Mouse (Mus musculus) olfactory bulb, adult 2 months (tissue): Measurements from ENCODE around the gene Sos2. TPM values are rescaled to one million over a fixed set of nuclear protein-coding genes. Genes with fewer than 3 reads are reported as not detected.
"Not testable (repeated sequence)": the region's sequence is repeated elsewhere in the genome, so short reads cannot be mapped to it uniquely, and the experiment has no call there.

Source experiments
- H3K27ac ChIP-seq: fragments of 200-500 bp; 2 replicates; pipeline ENCODE4 v1.5.1; 2012; ENCODE audit warnings: low read depth, low read length; ENCODE audit not compliant: insufficient read depth
- H3K4me1 ChIP-seq: fragments of 200-500 bp; 2 replicates; pipeline ENCODE4 v1.6.1; 2012; ENCODE audit warnings: low read length; ENCODE audit not compliant: control insufficient read depth, insufficient read depth
- H3K4me3 ChIP-seq: fragments of 200-500 bp; 2 replicates; pipeline ENCODE4 v1.5.1; 2012; ENCODE audit warnings: mild to moderate bottlenecking, low read depth, low read length, moderate library complexity; ENCODE audit not compliant: insufficient read depth
- CTCF ChIP-seq: fragments of 200-500 bp; IDR thresholded peaks from 2 replicates; pipeline ENCODE4 v1.5.1; 2012; ENCODE audit warnings: low read depth, mild to moderate bottlenecking, low read length, moderate library complexity; ENCODE audit not compliant: insufficient read depth
- POLR2A ChIP-seq: fragments of 200-500 bp; IDR thresholded peaks from 2 replicates; pipeline ENCODE4 v1.6.1; 2012; ENCODE audit warnings: mild to moderate bottlenecking, low read depth, low read length, moderate library complexity; ENCODE audit not compliant: insufficient read depth
- WGBS: fragments of 180-500 bp; shearing (Covaris S2); methylation state at CpG from one replicate; pipeline ENCODE4 v1.1.7; 2018; 5-methylcytosine and 5-hydroxymethylcytosine counted together
- polyA plus RNA-seq: library from polyadenylated mRNA; stranded (reverse); fragments of >200 nt; gene quantifications from 2 replicates; pipeline ENCODE4 v1.2.4, GENCODE M21; 2012; ENCODE audit warnings: low replicate concordance; ENCODE audit not compliant: missing spikeins, insufficient read depth, insufficient read length

Sos2 gene
- polyA plus RNA-seq, 1 experiment, result not detected

GRCm38 (mm10) chr12:69680635-69681565 is 752 bp downstream of the Sos2 start:
- TF ChIP-seq CTCF (no peak), POLR2A (no peak)
- Histone ChIP-seq H3K4me3 (peak overlapping the region; percentile 85), H3K4me1 (peaks cover 7% of the 10 kb centered on the region), H3K27ac (peak overlapping the region; percentile 58)
- WGBS, result 1% methylated on average over 56 of the region's 56 CpGs

- Histone ChIP-seq H3K27ac (no peak overlapping the region), H3K4me1 (peaks cover 3% of the 10 kb centered on the region), H3K4me3 (no peak overlapping the region)
- WGBS, result 91% methylated on average over 4 of the region's 4 CpGs
- TF ChIP-seq CTCF, result no peak
- no peak for TF ChIP-seq POLR2A
Observed at GRCm38 (mm10) chr12:69676157-69676556, 5.5 kb downstream of the Sos2 start.

GRCm38 (mm10) chr12:69674576-69675537 is 6.8 kb downstream of the Sos2 start:
- no peak overlapping the region for H3K27ac ChIP-seq
- 81% methylated on average over 10 of the region's 10 CpGs for WGBS
- no peak for TF ChIP-seq POLR2A
- no peak for TF ChIP-seq CTCF
- peaks cover 3% of the 10 kb centered on the region for H3K4me1 ChIP-seq
- H3K4me3 ChIP-seq, result no peak overlapping the region

GRCm38 (mm10) chr12:69674176-69674575 is 7.5 kb downstream of the Sos2 start:
- H3K4me3 ChIP-seq, result no peak overlapping the region
- TF ChIP-seq POLR2A (no peak), CTCF (no peak)
- WGBS, result 57% methylated on average over 1 of the region's 1 CpGs
- no peak overlapping the region for H3K27ac ChIP-seq
- H3K4me1 ChIP-seq, result peaks cover 3% of the 10 kb centered on the region

- TF ChIP-seq CTCF, result no peak
- no peak for TF ChIP-seq POLR2A
- no peak overlapping the region for H3K27ac ChIP-seq
- no peaks in the 10 kb centered on the region for H3K4me1 ChIP-seq
- H3K4me3 ChIP-seq, result no peak overlapping the region
- WGBS, result 95% methylated on average over 5 of the region's 5 CpGs
Observed at GRCm38 (mm10) chr12:69666721-69667120, 14.9 kb downstream of the Sos2 start.

GRCm38 (mm10) chr12:69661658-69662057 is 20.0 kb downstream of the Sos2 start:
- Histone ChIP-seq H3K4me1 (no peaks in the 10 kb centered on the region), H3K4me3 (no peak overlapping the region), H3K27ac (no peak overlapping the region)
- 96% methylated on average over 5 of the region's 5 CpGs for WGBS
- TF ChIP-seq CTCF, result no peak
- no peak for TF ChIP-seq POLR2A

GRCm38 (mm10) chr12:69653973-69654372 is 27.7 kb downstream of the Sos2 start:
- not testable (repeated sequence) for H3K27ac ChIP-seq, H3K4me3 ChIP-seq, H3K4me1 ChIP-seq

GRCm38 (mm10) chr12:69649511-69649910 is 32.1 kb downstream of the Sos2 start:
- 85% methylated on average over 8 of the region's 8 CpGs for WGBS
- H3K27ac ChIP-seq, result no peak overlapping the region
- peaks cover 2% of the 10 kb centered on the region; the same call in 1 of the 2 replicates for H3K4me1 ChIP-seq
- no peak overlapping the region for H3K4me3 ChIP-seq
- TF ChIP-seq CTCF (no peak), POLR2A (no peak)

GRCm38 (mm10) chr12:69645821-69646616 is 35.6 kb downstream of the Sos2 start:
- H3K27ac ChIP-seq, result peak overlapping the region; percentile 24; the same call in 1 of the 2 replicates

More at GRCm38 (mm10) chr12:69645821-69646616, 35.6 kb downstream of the Sos2 start:
- Histone ChIP-seq H3K4me1 (peaks cover 2% of the 10 kb centered on the region; the same call in 1 of the 2 replicates), H3K4me3 (no peak overlapping the region)
- TF ChIP-seq POLR2A (no peak), CTCF (no peak)
- WGBS, result 64% methylated on average over 8 of the region's 8 CpGs
